Mouse (Mus musculus): ENCODE results near the gene Kcnj3. TPM values are rescaled to one million over a fixed set of nuclear protein-coding genes. Genes with fewer than 3 reads are reported as not detected.

The Kcnj3 gene
- not detected in 2 replicates for polyA plus RNA-seq (2011; ENCODE audit: insufficient read length, low read depth, missing spikeins)

- no peaks in the 10 kb centered on the region for H3K4me1 ChIP-seq (ENCODE audit: control insufficient read depth, insufficient read depth, low read length)
- no peak within 1 kb of the TSS for H3K27ac ChIP-seq (ENCODE audit: insufficient read depth, low read length)
- TF ChIP-seq POLR2A (IDR thresholded peaks at IDR 0.05; ENCODE audit: low read depth, low read length) = no peak
- no peak for TF ChIP-seq CTCF (IDR thresholded peaks at IDR 0.05; ENCODE audit: borderline replicate concordance, insufficient read depth, low read length)
- no peak within 1 kb of the TSS for H3K4me3 ChIP-seq (ENCODE audit: insufficient read depth, low read length)
These were observed at the start of gene Kcnj3 for GRCm38 (mm10) chr2:55435721-55436260. Kcnj3 (plus strand) TSS chr2:55435970.

GRCm38 (mm10) chr2:55390330-55390989, 45.3 kb upstream of the Kcnj3 start:
- Histone ChIP-seq H3K4me3 (ENCODE audit: insufficient read depth, low read length) (no peak overlapping the region), H3K4me1 (ENCODE audit: control insufficient read depth, insufficient read depth, low read length) (no peaks in the 10 kb centered on the region), H3K27ac (ENCODE audit: insufficient read depth, low read length) (no peak overlapping the region)
- TF ChIP-seq POLR2A (IDR thresholded peaks at IDR 0.05; ENCODE audit: low read depth, low read length) = no peak
- no peak for TF ChIP-seq CTCF (IDR thresholded peaks at IDR 0.05; ENCODE audit: borderline replicate concordance, insufficient read depth, low read length)

GRCm38 (mm10) chr2:55405307-55405706, 30.5 kb upstream of the Kcnj3 start:
- Histone ChIP-seq H3K27ac (ENCODE audit: insufficient read depth, low read length) (no peak overlapping the region), H3K4me3 (ENCODE audit: insufficient read depth, low read length) (no peak overlapping the region), H3K4me1 (ENCODE audit: control insufficient read depth, insufficient read depth, low read length) (no peaks in the 10 kb centered on the region)
- no peak for TF ChIP-seq CTCF (IDR thresholded peaks at IDR 0.05; ENCODE audit: borderline replicate concordance, insufficient read depth, low read length)
- no peak for TF ChIP-seq POLR2A (IDR thresholded peaks at IDR 0.05; ENCODE audit: low read depth, low read length)

GRCm38 (mm10) chr2:55427633-55428032, 8.1 kb upstream of the Kcnj3 start:
- Histone ChIP-seq H3K4me3 (ENCODE audit: insufficient read depth, low read length) (no peak overlapping the region), H3K27ac (ENCODE audit: insufficient read depth, low read length) (no peak overlapping the region), H3K4me1 (ENCODE audit: control insufficient read depth, insufficient read depth, low read length) (no peaks in the 10 kb centered on the region)
- TF ChIP-seq CTCF (IDR thresholded peaks at IDR 0.05; ENCODE audit: borderline replicate concordance, insufficient read depth, low read length) (no peak), POLR2A (IDR thresholded peaks at IDR 0.05; ENCODE audit: low read depth, low read length) (no peak)

GRCm38 (mm10) chr2:55432104-55432503, 3.7 kb upstream of the Kcnj3 start:
- no peak overlapping the region for H3K4me3 ChIP-seq (ENCODE audit: insufficient read depth, low read length)
- no peak for TF ChIP-seq POLR2A (IDR thresholded peaks at IDR 0.05; ENCODE audit: low read depth, low read length)
- no peak for TF ChIP-seq CTCF (IDR thresholded peaks at IDR 0.05; ENCODE audit: borderline replicate concordance, insufficient read depth, low read length)

GRCm38 (mm10) chr2:55436261-55437006, 664 bp downstream of the Kcnj3 start:
- Histone ChIP-seq H3K4me1 (ENCODE audit: control insufficient read depth, insufficient read depth, low read length) (no peaks in the 10 kb centered on the region), H3K4me3 (ENCODE audit: insufficient read depth, low read length) (no peak overlapping the region), H3K27ac (ENCODE audit: insufficient read depth, low read length) (no peak overlapping the region)
- TF ChIP-seq POLR2A (IDR thresholded peaks at IDR 0.05; ENCODE audit: low read depth, low read length) = no peak

More at GRCm38 (mm10) chr2:55432104-55432503, 3.7 kb upstream of the Kcnj3 start:
- Histone ChIP-seq H3K4me1 (ENCODE audit: control insufficient read depth, insufficient read depth, low read length) (no peaks in the 10 kb centered on the region), H3K27ac (ENCODE audit: insufficient read depth, low read length) (no peak overlapping the region)

- peak overlapping the region; percentile 27 for H3K4me3 ChIP-seq (ENCODE audit: insufficient read depth, low read length)
- TF ChIP-seq CTCF (IDR thresholded peaks at IDR 0.05; ENCODE audit: borderline replicate concordance, insufficient read depth, low read length) = no peak
- no peak for TF ChIP-seq POLR2A (IDR thresholded peaks at IDR 0.05; ENCODE audit: low read depth, low read length)
- H3K27ac ChIP-seq (ENCODE audit: insufficient read depth, low read length) = no peak overlapping the region
- no peaks in the 10 kb centered on the region for H3K4me1 ChIP-seq (ENCODE audit: control insufficient read depth, insufficient read depth, low read length)
These were observed 1.5 kb downstream of the Kcnj3 start for GRCm38 (mm10) chr2:55437007-55437949.

GRCm38 (mm10) chr2:55437977-55438376, 2.2 kb downstream of the Kcnj3 start:
- no peak overlapping the region for H3K4me3 ChIP-seq (ENCODE audit: insufficient read depth, low read length)
- no peak overlapping the region for H3K27ac ChIP-seq (ENCODE audit: insufficient read depth, low read length)
- no peaks in the 10 kb centered on the region for H3K4me1 ChIP-seq (ENCODE audit: control insufficient read depth, insufficient read depth, low read length)
- TF ChIP-seq CTCF (IDR thresholded peaks at IDR 0.05; ENCODE audit: borderline replicate concordance, insufficient read depth, low read length) (no peak), POLR2A (IDR thresholded peaks at IDR 0.05; ENCODE audit: low read depth, low read length) (no peak)

GRCm38 (mm10) chr2:55439211-55439610, 3.4 kb downstream of the Kcnj3 start:
- Histone ChIP-seq H3K4me3 (ENCODE audit: insufficient read depth, low read length) (no peak overlapping the region), H3K27ac (ENCODE audit: insufficient read depth, low read length) (no peak overlapping the region), H3K4me1 (ENCODE audit: control insufficient read depth, insufficient read depth, low read length) (no peaks in the 10 kb centered on the region)
- no peak for TF ChIP-seq POLR2A (IDR thresholded peaks at IDR 0.05; ENCODE audit: low read depth, low read length)
- no peak for TF ChIP-seq CTCF (IDR thresholded peaks at IDR 0.05; ENCODE audit: borderline replicate concordance, insufficient read depth, low read length)
